Mouse (Mus musculus) lung, adult 2 months (tissue): ENCODE results near the gene Mrps16. TPM values are rescaled to one million over a fixed set of nuclear protein-coding genes. Genes with fewer than 3 reads are reported as not detected.

Source experiments
- DNase-seq: peaks from one replicate; pipeline ENCODE4 v3.0.0; 2022
- H3K4me1 ChIP-seq: fragments of 200-500 bp; 2 replicates; pipeline ENCODE4 v1.6.1; 2011; ENCODE audit warnings: low read length; ENCODE audit not compliant: control insufficient read depth, insufficient read depth
- H3K4me3 ChIP-seq: fragments of 200-500 bp; replicated peaks from 2 replicates; pipeline ENCODE3; 2011; ENCODE audit warnings: low read depth, mild to moderate bottlenecking, control low read depth, low read length; ENCODE audit errors: extremely low read depth
- CTCF ChIP-seq: fragments of 200-500 bp; IDR thresholded peaks from 2 replicates; pipeline ENCODE4 v1.5.1; 2011; ENCODE audit warnings: mild to moderate bottlenecking, low read length, control low read depth; ENCODE audit not compliant: insufficient read depth
- POLR2A ChIP-seq: fragments of 200-500 bp; IDR thresholded peaks from 2 replicates; pipeline ENCODE4 v1.6.1; 2011; ENCODE audit warnings: low read depth, mild to moderate bottlenecking, control low read depth, low read length, borderline replicate concordance; ENCODE audit errors: extremely low read depth
- WGBS: fragments of 180-500 bp; shearing (Covaris S2); methylation state at CpG from one replicate; pipeline ENCODE4 v1.1.7; 2018; 5-methylcytosine and 5-hydroxymethylcytosine counted together
- polyA plus RNA-seq: library from polyadenylated mRNA; depleted of rRNA; stranded (reverse); fragments of >200 nt; gene quantifications from 2 replicates; pipeline ENCODE4 v1.2.3, GENCODE M21; 2012; rRNA removed

Mrps16 gene
- 29.9 and 32.3 TPM in 2 replicates for polyA plus RNA-seq

GRCm38 (mm10) chr14:20393205-20393913 is at the start of gene Mrps16:
Gene Mrps16 (minus strand): TSS chr14:20393634.
- TF ChIP-seq POLR2A = peak; percentile 66
- TF ChIP-seq CTCF = peak; percentile 42; the same call in 1 of the 2 replicates
- Histone ChIP-seq H3K4me3 (peak within 1 kb of the TSS; percentile 94), H3K4me1 (peaks cover 4% of the 10 kb centered on the region; the same call in 1 of the 2 replicates)
- under 1% methylated on average over 68 of the region's 68 CpGs for WGBS
- DNase-seq = peak; percentile 87

GRCm38 (mm10) chr14:20442252-20442651 is 48.8 kb upstream of the Mrps16 start:
- H3K4me3 ChIP-seq = no peak overlapping the region
- H3K4me1 ChIP-seq = no peaks in the 10 kb centered on the region
- WGBS = 64% methylated on average over 17 of the region's 17 CpGs
- no peak for DNase-seq
- no peak for TF ChIP-seq POLR2A
- no peak for TF ChIP-seq CTCF

- H3K4me3 ChIP-seq = no peak overlapping the region
- WGBS = 61% methylated on average over 6 of the region's 6 CpGs
- H3K4me1 ChIP-seq = no peaks in the 10 kb centered on the region
- TF ChIP-seq POLR2A (no peak), CTCF (no peak)
- DNase-seq = no peak
Observed at GRCm38 (mm10) chr14:20436976-20437375, 43.5 kb upstream of the Mrps16 start.

- 76% methylated on average over 4 of the region's 4 CpGs for WGBS
- H3K4me3 ChIP-seq = no peak overlapping the region
- no peaks in the 10 kb centered on the region for H3K4me1 ChIP-seq
- DNase-seq = no peak
- TF ChIP-seq POLR2A = no peak
- no peak for TF ChIP-seq CTCF
Observed at GRCm38 (mm10) chr14:20432420-20432819, 39.0 kb upstream of the Mrps16 start.

- no peak overlapping the region for H3K4me3 ChIP-seq
- H3K4me1 ChIP-seq = no peaks in the 10 kb centered on the region
- no peak for TF ChIP-seq CTCF
- no peak for TF ChIP-seq POLR2A
- no peak for DNase-seq
- 40% methylated on average over 6 of the region's 6 CpGs for WGBS
Observed at GRCm38 (mm10) chr14:20431726-20432125, 38.3 kb upstream of the Mrps16 start.

GRCm38 (mm10) chr14:20429833-20430232 is 36.4 kb upstream of the Mrps16 start:
- WGBS = 29% methylated on average over 1 of the region's 1 CpGs
- no peak for TF ChIP-seq POLR2A
- TF ChIP-seq CTCF = no peak
- Histone ChIP-seq H3K4me3 (no peak overlapping the region), H3K4me1 (no peaks in the 10 kb centered on the region)
- DNase-seq = no peak

GRCm38 (mm10) chr14:20428593-20428992 is 35.2 kb upstream of the Mrps16 start:
- no peak overlapping the region for H3K4me3 ChIP-seq
- no peaks in the 10 kb centered on the region for H3K4me1 ChIP-seq
- WGBS = 25% methylated on average over 1 of the region's 1 CpGs
- TF ChIP-seq CTCF (no peak), POLR2A (no peak)
- DNase-seq = no peak

GRCm38 (mm10) chr14:20423046-20423445 is 29.6 kb upstream of the Mrps16 start:
- TF ChIP-seq CTCF = no peak
- no peak for TF ChIP-seq POLR2A
- H3K4me3 ChIP-seq = no peak overlapping the region
- WGBS = 88% methylated on average over 6 of the region's 6 CpGs
- H3K4me1 ChIP-seq = no peaks in the 10 kb centered on the region
- DNase-seq = no peak

GRCm38 (mm10) chr14:20422257-20422656 is 28.8 kb upstream of the Mrps16 start:
- 35% methylated on average over 7 of the region's 7 CpGs for WGBS
- TF ChIP-seq POLR2A (no peak), CTCF (no peak)
- H3K4me1 ChIP-seq = no peaks in the 10 kb centered on the region
- H3K4me3 ChIP-seq = no peak overlapping the region
- no peak for DNase-seq

GRCm38 (mm10) chr14:20400071-20400470 is 6.6 kb upstream of the Mrps16 start:
- Histone ChIP-seq H3K4me1 (no peaks in the 10 kb centered on the region), H3K4me3 (no peak overlapping the region)
- TF ChIP-seq POLR2A (no peak), CTCF (peak; percentile 54)
- 60% methylated on average over 1 of the region's 1 CpGs for WGBS
- no peak for DNase-seq
